Mouse (Mus musculus): ENCODE measurements around the gene Rbm48. TPM values are rescaled to one million over a fixed set of nuclear protein-coding genes. Genes with fewer than 3 reads are reported as not detected.
"Not testable (repeated sequence)": the region's sequence is repeated elsewhere in the genome, so short reads cannot be mapped to it uniquely, and the experiment has no call there.

Rbm48 gene
- polyA plus RNA-seq, 1 experiment from 2014 or later, result 5.8 TPM

- H3K4me2 ChIP-seq (replicated peaks; ENCODE audit: low read depth), result no peak overlapping the region
- H3K9ac ChIP-seq (ENCODE audit: low read depth, low read length), result no peak overlapping the region
- H3K27me3 ChIP-seq (replicated peaks; ENCODE audit: control insufficient read depth, insufficient read depth, low read length), result no peaks in the 10 kb centered on the region
- H3K36me3 ChIP-seq (ENCODE audit: control insufficient read depth, insufficient read depth), result peaks cover 23% of the 10 kb centered on the region
- H3K4me3 ChIP-seq (ENCODE audit: low read depth, low read length), result no peak overlapping the region
- ATAC-seq, result no peak
- 84% methylated on average over 16 of the region's 16 CpGs for WGBS
- H3K27ac ChIP-seq (ENCODE audit: low read depth, low read length), result no peak overlapping the region
- no peaks in the 10 kb centered on the region for H3K9me3 ChIP-seq (ENCODE audit: control insufficient read depth)
- TF ChIP-seq CTCF (IDR thresholded peaks at IDR 0.05; ENCODE audit: low read depth), result no peak
- H3K4me1 ChIP-seq (replicated peaks; ENCODE audit: control insufficient read depth, insufficient read depth, low read length), result no peaks in the 10 kb centered on the region
Observed at GRCm38 (mm10) chr5:3631512-3632271, 35.3 kb upstream of the Rbm48 start.

GRCm38 (mm10) chr5:3630055-3630454 lies 33.7 kb upstream of the Rbm48 start:
- Histone ChIP-seq H3K4me2 (replicated peaks; ENCODE audit: low read depth) (no peak overlapping the region), H3K4me1 (replicated peaks; ENCODE audit: control insufficient read depth, insufficient read depth, low read length) (no peaks in the 10 kb centered on the region), H3K27ac (ENCODE audit: low read depth, low read length) (no peak overlapping the region), H3K36me3 (ENCODE audit: control insufficient read depth, insufficient read depth) (peaks cover 26% of the 10 kb centered on the region), H3K4me3 (ENCODE audit: low read depth, low read length) (no peak overlapping the region), H3K9ac (ENCODE audit: low read depth, low read length) (no peak overlapping the region), H3K27me3 (replicated peaks; ENCODE audit: control insufficient read depth, insufficient read depth, low read length) (no peaks in the 10 kb centered on the region), H3K9me3 (ENCODE audit: control insufficient read depth) (no peaks in the 10 kb centered on the region)
- no peak for TF ChIP-seq CTCF (IDR thresholded peaks at IDR 0.05; ENCODE audit: low read depth)
- 77% methylated on average over 5 of the region's 5 CpGs for WGBS
- peak; percentile 25; the same call in 1 of the 2 replicates for ATAC-seq

- Histone ChIP-seq H3K36me3 (ENCODE audit: control insufficient read depth, insufficient read depth) (peaks cover 59% of the 10 kb centered on the region), H3K9ac (ENCODE audit: low read depth, low read length) (no peak overlapping the region), H3K27me3 (replicated peaks; ENCODE audit: control insufficient read depth, insufficient read depth, low read length) (no peaks in the 10 kb centered on the region), H3K4me1 (replicated peaks; ENCODE audit: control insufficient read depth, insufficient read depth, low read length) (no peaks in the 10 kb centered on the region), H3K4me3 (ENCODE audit: low read depth, low read length) (no peak overlapping the region), H3K9me3 (ENCODE audit: control insufficient read depth) (no peaks in the 10 kb centered on the region), H3K27ac (ENCODE audit: low read depth, low read length) (no peak overlapping the region), H3K4me2 (replicated peaks; ENCODE audit: low read depth) (no peak overlapping the region)
- no peak for ATAC-seq
- 92% methylated on average over 7 of the region's 7 CpGs for WGBS
- no peak for TF ChIP-seq CTCF (IDR thresholded peaks at IDR 0.05; ENCODE audit: low read depth)
Observed at GRCm38 (mm10) chr5:3620486-3620885, 24.1 kb upstream of the Rbm48 start.

- not testable (repeated sequence) for H3K27ac ChIP-seq (ENCODE audit: low read depth, low read length); H3K27me3 ChIP-seq (replicated peaks; ENCODE audit: control insufficient read depth, insufficient read depth, low read length); ATAC-seq; H3K4me1 ChIP-seq (replicated peaks; ENCODE audit: control insufficient read depth, insufficient read depth, low read length); H3K9me3 ChIP-seq (ENCODE audit: control insufficient read depth); H3K9ac ChIP-seq (ENCODE audit: low read depth, low read length); H3K4me2 ChIP-seq (replicated peaks; ENCODE audit: low read depth); H3K4me3 ChIP-seq (ENCODE audit: low read depth, low read length)
- 91% methylated on average over 2 of the region's 2 CpGs for WGBS
- H3K36me3 ChIP-seq (ENCODE audit: control insufficient read depth, insufficient read depth), result peaks cover 44% of the 10 kb centered on the region
Observed at GRCm38 (mm10) chr5:3611835-3612234, 15.4 kb upstream of the Rbm48 start.

- no peak for ATAC-seq
- Histone ChIP-seq H3K27ac (ENCODE audit: low read depth, low read length) (no peak overlapping the region), H3K4me3 (ENCODE audit: low read depth, low read length) (no peak overlapping the region), H3K9me3 (ENCODE audit: control insufficient read depth) (no peaks in the 10 kb centered on the region), H3K9ac (ENCODE audit: low read depth, low read length) (no peak overlapping the region), H3K4me1 (replicated peaks; ENCODE audit: control insufficient read depth, insufficient read depth, low read length) (no peaks in the 10 kb centered on the region), H3K27me3 (replicated peaks; ENCODE audit: control insufficient read depth, insufficient read depth, low read length) (no peaks in the 10 kb centered on the region), H3K4me2 (replicated peaks; ENCODE audit: low read depth) (no peak overlapping the region), H3K36me3 (ENCODE audit: control insufficient read depth, insufficient read depth) (peaks cover 54% of the 10 kb centered on the region)
- no peak for TF ChIP-seq CTCF (IDR thresholded peaks at IDR 0.05; ENCODE audit: low read depth)
- 95% methylated on average over 7 of the region's 7 CpGs for WGBS
Observed at GRCm38 (mm10) chr5:3609241-3609640, 12.9 kb upstream of the Rbm48 start.

GRCm38 (mm10) chr5:3607114-3607513 lies 10.7 kb upstream of the Rbm48 start:
- TF ChIP-seq CTCF (IDR thresholded peaks at IDR 0.05; ENCODE audit: low read depth), result no peak
- H3K9ac ChIP-seq (ENCODE audit: low read depth, low read length), result no peak overlapping the region
- ATAC-seq, result no peak
- no peak overlapping the region for H3K4me3 ChIP-seq (ENCODE audit: low read depth, low read length)
- H3K9me3 ChIP-seq (ENCODE audit: control insufficient read depth), result no peaks in the 10 kb centered on the region
- 93% methylated on average over 9 of the region's 9 CpGs for WGBS
- peaks cover 57% of the 10 kb centered on the region for H3K36me3 ChIP-seq (ENCODE audit: control insufficient read depth, insufficient read depth)
- no peak overlapping the region for H3K4me2 ChIP-seq (replicated peaks; ENCODE audit: low read depth)
- no peak overlapping the region for H3K27ac ChIP-seq (ENCODE audit: low read depth, low read length)
- no peaks in the 10 kb centered on the region for H3K4me1 ChIP-seq (replicated peaks; ENCODE audit: control insufficient read depth, insufficient read depth, low read length)
- no peaks in the 10 kb centered on the region for H3K27me3 ChIP-seq (replicated peaks; ENCODE audit: control insufficient read depth, insufficient read depth, low read length)

All from intestine, postnatal 0 days (tissue).